Mouse (Mus musculus) mature B cell (primary cell): ENCODE measurements around the gene Smok3c.
"Not testable (repeated sequence)": the region's sequence is repeated elsewhere in the genome, so short reads cannot be mapped to it uniquely, and the experiment has no call there.

Source experiments
- in situ Hi-C: fragments of 300-500 bp; cut with MboI; formaldehyde crosslinking; loops from 2 replicates; pipeline ENCODE4 v1.14.3; 2019

Gene Smok3c

GRCm38 (mm10) chr5:138052894-138053293 is at the start of gene Smok3c:
Gene Smok3c, plus strand, starts transcription at chr5:138053194.
- in situ Hi-C loops: not testable (repeated sequence)

- in situ Hi-C loops: no loop called here
Observed at GRCm38 (mm10) chr5:138009437-138009836, 43.6 kb upstream of the Smok3c start.

GRCm38 (mm10) chr5:138012382-138012781 is 40.6 kb upstream of the Smok3c start:
- in situ Hi-C loops: no loop called here

- in situ Hi-C loops: no loop called here
Observed at GRCm38 (mm10) chr5:138016530-138016929, 36.5 kb upstream of the Smok3c start.

GRCm38 (mm10) chr5:138016997-138017396 is 36.0 kb upstream of the Smok3c start:
- in situ Hi-C loops: no loop called here

- in situ Hi-C loops: not testable (repeated sequence)
Observed at GRCm38 (mm10) chr5:138019577-138019976, 33.4 kb upstream of the Smok3c start.

GRCm38 (mm10) chr5:138020961-138021479 is 32.0 kb upstream of the Smok3c start, which contains the start of the genes Smok3a and Smok3b:
Gene Smok3a, plus strand, starts transcription at chr5:138021261.
Gene Smok3b, plus strand, starts transcription at chr5:138021429.
- in situ Hi-C loops: not testable (repeated sequence)

GRCm38 (mm10) chr5:138073803-138074202 is 20.8 kb downstream of the Smok3c start:
- in situ Hi-C loops: no loop called here

- in situ Hi-C loops: no loop called here
Observed at GRCm38 (mm10) chr5:138075684-138076083, 22.7 kb downstream of the Smok3c start.

GRCm38 (mm10) chr5:138076148-138076547 is 23.2 kb downstream of the Smok3c start:
- in situ Hi-C loops: no loop called here

GRCm38 (mm10) chr5:138080456-138080855 is 27.5 kb downstream of the Smok3c start:
- in situ Hi-C loops: no loop called here

GRCm38 (mm10) chr5:138081446-138081845 is 28.5 kb downstream of the Smok3c start:
- in situ Hi-C loops: no loop called here

GRCm38 (mm10) chr5:138083318-138083900 is 30.4 kb downstream of the Smok3c start:
- in situ Hi-C loops: no loop called here

- in situ Hi-C loops: no loop called here
Observed at GRCm38 (mm10) chr5:138083936-138084335, 30.9 kb downstream of the Smok3c start.

- in situ Hi-C loops: no loop called here
Observed at GRCm38 (mm10) chr5:138084507-138084906, 31.5 kb downstream of the Smok3c start.

GRCm38 (mm10) chr5:138084996-138085395 is 32.0 kb downstream of the Smok3c start, which contains the start of gene Zkscan1:
Gene Zkscan1, plus strand, starts transcription at chr5:138085084.
- in situ Hi-C loops: no loop called here

- in situ Hi-C loops: no loop called here
Observed at GRCm38 (mm10) chr5:138085421-138085911, 32.5 kb downstream of the Smok3c start.

- in situ Hi-C loops: no loop called here
Observed at GRCm38 (mm10) chr5:138086842-138087241, 33.8 kb downstream of the Smok3c start.

GRCm38 (mm10) chr5:138088366-138088765 is 35.4 kb downstream of the Smok3c start:
- in situ Hi-C loops: no loop called here

GRCm38 (mm10) chr5:138089108-138089551 is 36.1 kb downstream of the Smok3c start:
- in situ Hi-C loops: no loop called here

GRCm38 (mm10) chr5:138090271-138090670 is 37.3 kb downstream of the Smok3c start:
- in situ Hi-C loops: no loop called here

GRCm38 (mm10) chr5:138090737-138091136 is 37.7 kb downstream of the Smok3c start:
- in situ Hi-C loops: no loop called here

- in situ Hi-C loops: no loop called here
Observed at GRCm38 (mm10) chr5:138092771-138093170, 39.8 kb downstream of the Smok3c start.
